Mouse (Mus musculus) bone marrow macrophage, adult 2 months (primary cell): ENCODE data around the gene Racgap1.

Experiments used
- CTCF ChIP-seq: IDR thresholded peaks from 2 replicates; pipeline ENCODE4 v1.5.1; 2012; ENCODE audit warnings: low read depth, mild to moderate bottlenecking, low read length, moderate library complexity
- POLR2A ChIP-seq: IDR thresholded peaks from 2 replicates; pipeline ENCODE4 v1.6.1; 2012; ENCODE audit warnings: mild to moderate bottlenecking, low read depth, low read length, borderline replicate concordance

DNA sequence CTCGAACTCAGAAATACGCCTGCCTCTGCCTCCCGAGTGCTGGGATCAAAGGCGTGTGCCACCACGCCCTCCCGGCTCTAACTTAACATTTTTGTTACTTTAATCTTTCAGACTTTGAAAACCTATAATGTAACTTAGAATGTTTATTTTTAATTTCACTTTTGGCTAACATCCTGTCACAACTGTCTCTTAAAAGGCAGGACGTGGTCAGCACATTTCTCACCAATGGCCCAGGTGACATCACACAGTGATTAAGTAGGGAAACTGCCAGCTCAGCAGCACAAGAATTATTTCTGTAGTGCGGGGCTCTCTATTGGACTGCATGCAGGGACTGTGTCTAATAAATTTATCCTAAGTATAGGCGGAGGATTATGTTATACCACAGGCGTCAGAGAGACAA lies 7.6 kb downstream of the Racgap1 start:
- TF ChIP-seq CTCF (no peak), POLR2A (no peak)
